Mouse (Mus musculus) MEL (cell line): ENCODE data around the gene Ldlrap1. TPM values are rescaled to one million over a fixed set of nuclear protein-coding genes. Genes with fewer than 3 reads are reported as not detected.

Source experiments
- DNase-seq: peaks from one replicate; pipeline ENCODE4 v3.0.0; 2011; ENCODE audit warnings: low read depth, low spot score
- H3K27ac ChIP-seq: 2 replicates; pipeline ENCODE4 v1.5.1; 2012; ENCODE audit warnings: low read depth, mild to moderate bottlenecking, control low read depth, low read length, moderate library complexity; ENCODE audit not compliant: control insufficient read depth
- H3K27me3 ChIP-seq, 2 experiments: fragments of 150-350 bp in 1 of 2; sonication (generic) in 1 of 2; 2 replicates each; pipeline ENCODE4 v1.6.1; 2012; ENCODE audit warnings: low read length in 2 of 2, mild to moderate bottlenecking in 2 of 2, improper control_type of control experiment in 1 of 2, moderate library complexity in 1 of 2; ENCODE audit not compliant: insufficient read depth in 2 of 2, control insufficient read depth in 1 of 2
- H3K36me3 ChIP-seq, 2 experiments: 2 replicates each; pipeline ENCODE4 v1.6.1; 2012 to 2014; ENCODE audit warnings: low read length in 2 of 2, improper control_type of control experiment in 1 of 2, inconsistent platforms in 1 of 2, mild to moderate bottlenecking in 1 of 2; ENCODE audit not compliant: insufficient read depth in 2 of 2, control insufficient read depth in 1 of 2
- H3K4me1 ChIP-seq, 2 experiments: fragments of 150-350 bp in 1 of 2; sonication (generic) in 1 of 2; 2 replicates each; pipeline ENCODE4 v1.6.1; 2012; ENCODE audit warnings: low read length in 2 of 2, improper control_type of control experiment in 1 of 2, mild to moderate bottlenecking in 1 of 2; ENCODE audit not compliant: insufficient read depth in 2 of 2, control insufficient read depth in 1 of 2
- H3K4me3 ChIP-seq, 2 experiments: fragments of 150-350 bp in 1 of 2; sonication (generic) in 1 of 2; 2 replicates each; pipeline ENCODE4 v1.5.1; 2012; ENCODE audit warnings: low read depth in 2 of 2, low read length in 2 of 2, mild to moderate bottlenecking in 2 of 2, moderate library complexity in 2 of 2, control low read depth in 1 of 2, improper control_type of control experiment in 1 of 2; ENCODE audit not compliant: control insufficient read depth in 1 of 2, insufficient read depth in 1 of 2
- H3K79me2 ChIP-seq: 2 replicates; pipeline ENCODE4 v1.6.1; 2012; ENCODE audit warnings: mild to moderate bottlenecking, low read length, moderate library complexity; ENCODE audit not compliant: control insufficient read depth, poor library complexity, insufficient read depth
- H3K9ac ChIP-seq: 2 replicates; pipeline ENCODE4 v1.6.1; 2012; ENCODE audit warnings: low read depth, mild to moderate bottlenecking, control low read depth, low read length, moderate library complexity; ENCODE audit not compliant: control insufficient read depth, poor library complexity, severe bottlenecking
- H3K9me3 ChIP-seq: fragments of 150-350 bp; sonication (generic); replicated peaks from 2 replicates; pipeline ENCODE4 v1.6.1; 2012; ENCODE audit warnings: mild to moderate bottlenecking, low read length, improper control_type of control experiment, moderate library complexity; ENCODE audit not compliant: insufficient read depth
- BHLHE40 ChIP-seq: IDR thresholded peaks from 2 replicates; pipeline ENCODE4 v1.6.1; 2012; ENCODE audit warnings: low read depth, mild to moderate bottlenecking, inconsistent platforms, low read length, improper control_type of control experiment, borderline replicate concordance
- CHD1 ChIP-seq: IDR thresholded peaks from 2 replicates; pipeline ENCODE4 v1.6.1; 2012; ENCODE audit warnings: low read depth, mild to moderate bottlenecking, inconsistent platforms, low read length, improper control_type of control experiment
- CTCF ChIP-seq, 3 experiments: IDR thresholded peaks in 2 of 3; conservative IDR thresholded peaks in 1 of 3; 2 replicates each; pipeline ENCODE4 v1.5.1; 2011 to 2012; ENCODE audit warnings: low read length in 3 of 3, low read depth in 2 of 3, mild to moderate bottlenecking in 2 of 3, improper control_type of control experiment in 1 of 3, inconsistent platforms in 1 of 3, mixed read lengths in 1 of 3, moderate library complexity in 1 of 3; ENCODE audit not compliant: control insufficient read depth in 1 of 3, insufficient read depth in 1 of 3, poor library complexity in 1 of 3, severe bottlenecking in 1 of 3
- ELF1 ChIP-seq: IDR thresholded peaks from 2 replicates; pipeline ENCODE4 v1.6.1; 2014; ENCODE audit warnings: low read depth, mild to moderate bottlenecking, inconsistent platforms, low read length, improper control_type of control experiment, moderate library complexity
- EP300 ChIP-seq, 2 experiments: IDR thresholded peaks; 2 replicates each; pipeline ENCODE4 v1.6.1; 2011; ENCODE audit warnings: improper control_type of control experiment in 2 of 2, low read length in 2 of 2, low read depth in 1 of 2, mild to moderate bottlenecking in 1 of 2
- HCFC1 ChIP-seq: IDR thresholded peaks from 2 replicates; pipeline ENCODE4 v1.6.1; 2012; ENCODE audit warnings: low read depth, mild to moderate bottlenecking, inconsistent platforms, low read length, improper control_type of control experiment, moderate library complexity
- JUND ChIP-seq: IDR thresholded peaks from 2 replicates; pipeline ENCODE4 v1.6.1; 2011; ENCODE audit warnings: low read depth, mild to moderate bottlenecking, improper control_type of control experiment, low read length
- KAT2A ChIP-seq: conservative IDR thresholded peaks from 2 replicates; pipeline ENCODE4 v1.6.1; 2012; ENCODE audit warnings: low read depth, low read length, improper control_type of control experiment, inconsistent platforms
- MAFK ChIP-seq: IDR thresholded peaks from 2 replicates; pipeline ENCODE4 v1.6.1; 2011; ENCODE audit warnings: low read depth, mild to moderate bottlenecking, low read length, improper control_type of control experiment, borderline replicate concordance
- MAX ChIP-seq: IDR thresholded peaks from 2 replicates; pipeline ENCODE4 v1.6.1; 2011; ENCODE audit warnings: low read length, improper control_type of control experiment
- MAZ ChIP-seq: IDR thresholded peaks from 2 replicates; pipeline ENCODE4 v1.6.1; 2012; ENCODE audit warnings: low read depth, mild to moderate bottlenecking, inconsistent platforms, low read length, improper control_type of control experiment
- MYC ChIP-seq: IDR thresholded peaks from 2 replicates; pipeline ENCODE4 v1.6.1; 2011; ENCODE audit warnings: low read depth, mild to moderate bottlenecking, low read length, improper control_type of control experiment, moderate library complexity
- NRF1 ChIP-seq: IDR thresholded peaks from 2 replicates; pipeline ENCODE4 v1.6.1; 2014; ENCODE audit warnings: low read depth, mild to moderate bottlenecking, inconsistent platforms, low read length, improper control_type of control experiment, moderate library complexity; ENCODE audit not compliant: poor library complexity, insufficient read depth, severe bottlenecking
- POLR2A ChIP-seq, 2 experiments: IDR thresholded peaks; 2 replicates each; pipeline ENCODE4 v1.6.1; 2011 to 2012; ENCODE audit warnings: low read length in 2 of 2, mild to moderate bottlenecking in 2 of 2, control low read depth in 1 of 2, improper control_type of control experiment in 1 of 2, low read depth in 1 of 2, moderate library complexity in 1 of 2; ENCODE audit not compliant: control insufficient read depth in 1 of 2, insufficient read depth in 1 of 2, poor library complexity in 1 of 2
- RAD21 ChIP-seq: IDR thresholded peaks from 2 replicates; pipeline ENCODE4 v1.6.1; 2011; ENCODE audit warnings: mild to moderate bottlenecking, low read depth, low read length, improper control_type of control experiment
- USF2 ChIP-seq, 2 experiments: IDR thresholded peaks; 2 replicates each; pipeline ENCODE4 v1.6.1; 2011 to 2012; ENCODE audit warnings: improper control_type of control experiment in 2 of 2, low read length in 2 of 2, borderline replicate concordance in 1 of 2, inconsistent platforms in 1 of 2, low read depth in 1 of 2, mild to moderate bottlenecking in 1 of 2; ENCODE audit not compliant: insufficient read depth in 1 of 2
- ZC3H11A ChIP-seq: IDR thresholded peaks from 2 replicates; pipeline ENCODE4 v1.6.1; 2012; ENCODE audit warnings: low read depth, mild to moderate bottlenecking, inconsistent platforms, low read length, improper control_type of control experiment
- ZMIZ1 ChIP-seq: IDR thresholded peaks from 2 replicates; pipeline ENCODE4 v1.6.1; 2012; ENCODE audit warnings: low read depth, mild to moderate bottlenecking, inconsistent platforms, low read length, improper control_type of control experiment, moderate library complexity
- polyA plus RNA-seq, 2 experiments: library from polyadenylated mRNA; stranded (reverse) in 1 of 2; unstranded in 1 of 2; fragments of >175 nt in 1 of 2; fragments of >200 nt in 1 of 2; gene quantifications; 2 replicates each; pipeline versions ENCODE4 v1.2.1 to v1.2.4; 2012; ENCODE audit warnings: low replicate concordance in 2 of 2, low read depth in 1 of 2; ENCODE audit not compliant: insufficient read length in 2 of 2, insufficient read depth in 1 of 2, missing spikeins in 1 of 2
- total RNA-seq: library from RNA; depleted of rRNA; stranded (reverse); fragments of 300-350 nt; gene quantifications from 2 replicates; pipeline ENCODE4 v1.2.3, GENCODE M21; 2012

Ldlrap1 gene
- total and polyA plus RNA-seq, 3 experiments, result 23.7 to 24.8 TPM; not detected in 1

DNA sequence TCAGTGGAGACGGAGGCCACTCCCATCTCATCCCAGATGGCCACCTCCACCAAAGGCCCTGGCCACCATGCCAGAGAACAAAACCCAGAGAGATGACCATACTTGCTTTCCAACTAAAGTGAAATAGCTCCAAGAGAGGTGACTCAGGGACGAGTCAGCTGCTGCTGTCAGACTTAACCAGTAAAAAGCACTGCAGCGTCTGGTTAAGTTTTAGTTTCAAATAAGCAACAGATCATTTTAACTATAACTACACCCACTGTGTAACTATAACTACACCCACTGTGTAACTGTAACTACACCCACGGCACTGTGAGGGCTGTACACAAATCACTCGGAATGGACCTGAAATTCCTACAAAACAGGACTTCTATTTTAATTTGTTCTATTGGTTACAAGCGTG lies 46.7 kb downstream of the Ldlrap1 start:
- no peak overlapping the region for H3K9ac ChIP-seq
- TF ChIP-seq BHLHE40 (no peak), MAX (no peak), MAFK (no peak), ZC3H11A (no peak), POLR2A (IDR thresholded peaks at IDR 0.05; ENCODE audit: control insufficient read depth in 1 of 2, insufficient read depth in 1 of 2, low read depth in 1 of 2, low read length in 2 of 2, poor library complexity in 1 of 2) (no peak), HCFC1 (no peak), MYC (no peak), NRF1 (no peak), CTCF (IDR thresholded peaks at IDR 0.05 in 2 of 3, conservative IDR thresholded peaks at IDR 0.05 in 1 of 3; ENCODE audit: control insufficient read depth in 1 of 3, insufficient read depth in 1 of 3, low read depth in 2 of 3, low read length in 3 of 3, poor library complexity in 1 of 3, severe bottlenecking in 1 of 3) (no peak), EP300 (IDR thresholded peaks at IDR 0.05; ENCODE audit: low read depth in 1 of 2, low read length in 2 of 2) (no peak), USF2 (IDR thresholded peaks at IDR 0.05; ENCODE audit: borderline replicate concordance in 1 of 2, insufficient read depth in 1 of 2, low read depth in 1 of 2, low read length in 2 of 2) (no peak), MAZ (no peak), RAD21 (no peak), ELF1 (no peak), JUND (no peak)
- TF ChIP-seq, all 39 proteins: peak for 0
- no peaks in the 10 kb centered on the region for H3K27me3 ChIP-seq

GRCm38 (mm10) chr4:134720371-134720770 lies 47.5 kb downstream of the Ldlrap1 start:
- TF ChIP-seq CHD1 (no peak), EP300 (IDR thresholded peaks at IDR 0.05; ENCODE audit: low read depth in 1 of 2, low read length in 2 of 2) (no peak), POLR2A (IDR thresholded peaks at IDR 0.05; ENCODE audit: control insufficient read depth in 1 of 2, insufficient read depth in 1 of 2, low read depth in 1 of 2, low read length in 2 of 2, poor library complexity in 1 of 2) (no peak), ZMIZ1 (no peak), KAT2A (no peak), BHLHE40 (no peak)
- TF ChIP-seq, all 39 proteins: peak for 0
- no peak overlapping the region for H3K27ac ChIP-seq
- no peaks in the 10 kb centered on the region for H3K79me2 ChIP-seq
- no peak overlapping the region for H3K9ac ChIP-seq
- H3K4me1 ChIP-seq, result peaks cover 7 to 13% of the 10 kb centered on the region in 2 experiments
- H3K9me3 ChIP-seq, result no peaks in the 10 kb centered on the region
- peaks cover 0 to 8% of the 10 kb centered on the region in 2 experiments; a peak in 2 of 4 replicates for H3K36me3 ChIP-seq
- no peak for DNase-seq
- no peak overlapping the region for H3K4me3 ChIP-seq
- H3K27me3 ChIP-seq, result no peaks in the 10 kb centered on the region

More for the DNA sequence above, 46.7 kb downstream of the Ldlrap1 start:
- Histone ChIP-seq H3K79me2 (no peaks in the 10 kb centered on the region), H3K27ac (no peak overlapping the region), H3K4me1 (peaks cover 7 to 13% of the 10 kb centered on the region in 2 experiments), H3K9me3 (no peaks in the 10 kb centered on the region), H3K4me3 (no peak overlapping the region), H3K36me3 (peaks cover 0 to 8% of the 10 kb centered on the region in 2 experiments; a peak in 2 of 4 replicates)
- DNase-seq, result no peak
